Mouse (Mus musculus) embryonic facial prominence, embryonic 14.5 days (tissue): Measurements from ENCODE around the gene Sppl2b. TPM values are rescaled to one million over a fixed set of nuclear protein-coding genes. Genes with fewer than 3 reads are reported as not detected.
"Not testable (repeated sequence)": the region's sequence is repeated elsewhere in the genome, so short reads cannot be mapped to it uniquely, and the experiment has no call there.

ENCODE experiments used
- ATAC-seq: fragments of 200-750 bp; cut with Nextera tagmentation; 2 replicates; pipeline ENCODE4 v1.8.0; 2017; ENCODE audit warnings: low read depth, moderate number of reproducible peaks, moderate TSS enrichment
- DNase-seq: peaks from one replicate; pipeline ENCODE4 v3.0.0-alpha.2; 2015; ENCODE audit warnings: low spot score
- H3K27ac ChIP-seq: fragments of 300-500 bp; sonication (generic); replicated peaks from 2 replicates; pipeline ENCODE4 v1.5.1; 2014; ENCODE audit warnings: low read depth, mild to moderate bottlenecking, low read length, moderate library complexity
- H3K27me3 ChIP-seq: fragments of 300-500 bp; sonication (generic); replicated peaks from 2 replicates; pipeline ENCODE4 v1.6.1; 2014; ENCODE audit warnings: low read length; ENCODE audit not compliant: control insufficient read depth, insufficient read depth
- H3K36me3 ChIP-seq: fragments of 300-500 bp; sonication (generic); 2 replicates; pipeline ENCODE4 v1.6.1; 2014; ENCODE audit warnings: low read length, mixed read lengths; ENCODE audit not compliant: control insufficient read depth, insufficient read depth
- H3K4me1 ChIP-seq: fragments of 300-500 bp; sonication (generic); 2 replicates; pipeline ENCODE4 v1.6.1; 2014; ENCODE audit warnings: antibody characterized with exemption, low read length; ENCODE audit not compliant: control insufficient read depth, insufficient read depth
- H3K4me2 ChIP-seq: fragments of 300-500 bp; sonication (generic); 2 replicates; pipeline ENCODE4 v1.6.1; 2014; ENCODE audit warnings: low read depth, mild to moderate bottlenecking, low read length, moderate library complexity, mixed read lengths
- H3K4me3 ChIP-seq: fragments of 300-500 bp; sonication (generic); 2 replicates; pipeline ENCODE4 v1.5.1; 2014; ENCODE audit warnings: low read depth, mild to moderate bottlenecking, low read length
- H3K9ac ChIP-seq: fragments of 300-500 bp; sonication (generic); 2 replicates; pipeline ENCODE4 v1.6.1; 2014; ENCODE audit warnings: low read depth, mild to moderate bottlenecking, low read length, moderate library complexity, mixed read lengths
- H3K9me3 ChIP-seq: fragments of 300-500 bp; sonication (generic); 2 replicates; pipeline ENCODE4 v1.6.1; 2016; ENCODE audit warnings: low read length; ENCODE audit not compliant: control insufficient read depth
- WGBS: fragments of 180-500 bp; shearing (Covaris S2); extraction: QIAGEN DNeasy Blood & Tissue Kit; methylation state at CpG from one replicate; pipeline ENCODE4 v1.1.7; 2014; 5-methylcytosine and 5-hydroxymethylcytosine counted together
- polyA plus RNA-seq: library from polyadenylated mRNA; unstranded; fragments of >200 nt; fragmentation: Nextera tagmentation; extraction: Ambion mirVana; gene quantifications from 2 replicates; pipeline ENCODE4 v1.2.1, GENCODE M21; 2014

Sppl2b gene
- polyA plus RNA-seq, 1 experiment from 2014 or later = 37.6 TPM

DNA sequence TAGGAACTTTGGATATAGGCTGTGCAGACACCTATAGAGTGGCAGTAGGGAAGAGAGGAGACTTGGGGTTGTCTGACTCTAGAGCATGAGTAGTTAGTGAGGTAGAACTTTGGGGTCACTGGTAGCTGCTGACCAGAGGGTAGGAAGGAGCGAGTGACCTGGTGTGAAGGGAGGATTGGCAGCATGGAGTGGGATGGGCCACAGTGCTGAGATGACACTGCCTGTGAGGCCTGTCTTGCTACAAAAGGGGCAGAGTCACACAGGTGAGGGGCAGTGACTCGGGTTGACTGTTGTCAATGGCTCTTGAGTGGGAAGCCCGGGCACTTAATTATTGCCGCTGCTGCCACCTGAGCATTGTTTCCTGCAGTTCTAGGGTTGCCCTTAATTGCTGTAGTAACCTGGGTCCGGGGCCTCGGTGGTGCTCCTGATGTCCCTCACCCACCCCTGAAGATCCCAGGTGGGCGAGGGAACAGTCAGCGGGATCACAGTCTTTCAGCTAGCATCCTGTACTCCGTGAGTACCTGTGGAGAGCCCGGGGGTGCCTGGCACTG, 27.1 kb upstream of the Sppl2b start:
- Histone ChIP-seq H3K4me1 (peaks cover 7% of the 10 kb centered on the region; the same call in 1 of the 2 replicates), H3K9me3 (no peaks in the 10 kb centered on the region), H3K9ac (peak overlapping the region; percentile 94), H3K4me3 (peak overlapping the region; percentile 81), H3K27ac (no peak overlapping the region), H3K4me2 (peak overlapping the region; percentile 86), H3K36me3 (peaks cover 23% of the 10 kb centered on the region), H3K27me3 (no peaks in the 10 kb centered on the region)
- DNase-seq (no peak), ATAC-seq (no peak)
- 67% methylated on average over 10 of the region's 10 CpGs for WGBS

DNA sequence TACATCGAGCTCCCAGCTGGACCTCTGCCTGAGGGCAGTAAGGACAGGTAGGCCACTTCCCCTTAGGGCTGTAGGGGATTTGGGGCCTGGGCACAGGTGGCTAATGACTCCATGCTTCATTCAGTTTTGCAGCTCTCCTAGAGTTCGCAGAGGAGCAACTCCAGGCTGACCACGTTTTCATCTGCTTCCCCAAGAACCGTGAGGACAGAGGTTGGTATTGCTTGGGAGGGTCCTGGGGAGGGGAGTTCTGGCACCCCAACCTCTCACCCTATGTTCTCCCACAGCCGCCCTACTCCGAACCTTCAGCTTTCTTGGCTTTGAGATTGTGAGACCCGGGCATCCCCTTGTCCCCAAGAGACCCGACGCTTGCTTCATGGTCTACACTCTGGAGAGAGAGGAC, 26.5 kb upstream of the Sppl2b start:
- H3K4me3 ChIP-seq = peak overlapping the region; percentile 81
- not testable (repeated sequence) for H3K9ac ChIP-seq, H3K27ac ChIP-seq, H3K4me1 ChIP-seq, ATAC-seq, DNase-seq, H3K27me3 ChIP-seq, H3K9me3 ChIP-seq
- H3K36me3 ChIP-seq = peaks cover 23% of the 10 kb centered on the region
- H3K4me2 ChIP-seq = peak overlapping the region; percentile 86
- WGBS = 74% methylated on average over 6 of the region's 9 CpGs

DNA sequence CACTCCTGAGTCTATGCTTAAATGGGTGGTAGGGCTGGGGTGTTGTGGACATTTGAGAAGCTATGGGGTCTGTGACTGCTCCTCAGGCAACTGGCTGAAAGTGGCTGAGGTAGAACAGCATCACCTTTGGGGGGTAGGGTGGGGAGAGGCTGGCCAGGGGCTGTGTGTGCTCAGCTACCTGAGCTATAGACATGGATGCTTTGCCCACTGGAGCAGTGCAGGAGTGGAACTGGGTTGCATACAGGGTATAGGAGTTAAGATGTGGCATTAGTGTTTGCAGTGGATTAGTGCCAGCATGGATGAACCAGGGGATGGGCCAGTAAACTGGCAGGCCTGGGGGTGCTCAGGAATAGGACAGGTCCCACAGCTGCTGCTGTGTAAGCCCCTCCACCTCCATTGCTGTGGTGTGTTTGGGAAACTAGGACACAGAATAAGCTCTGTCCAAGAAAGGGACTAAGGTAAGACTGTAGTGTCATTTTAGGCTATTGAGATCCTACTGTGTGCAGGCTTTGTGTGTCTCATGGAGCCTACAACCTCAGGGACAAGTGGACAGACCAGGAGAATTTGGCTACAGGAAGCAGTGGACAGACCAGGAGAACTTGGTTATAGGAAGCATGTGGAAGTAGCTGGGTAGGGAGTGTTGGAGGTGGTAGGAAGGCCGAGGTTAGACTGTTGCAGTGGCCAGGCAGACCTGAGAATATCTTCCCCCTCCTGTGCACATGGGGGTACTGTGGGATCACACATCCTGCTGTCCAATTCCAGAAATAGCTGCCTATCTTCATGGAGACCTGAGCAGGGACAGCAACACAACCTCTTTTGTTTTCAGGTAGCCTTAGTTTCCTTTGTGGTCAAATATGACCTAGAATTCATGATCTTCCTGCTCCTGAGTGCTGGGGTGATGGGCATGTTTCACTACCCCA, 25.5 kb upstream of the Sppl2b start:
- Histone ChIP-seq H3K4me2 (no peak overlapping the region), H3K9ac (no peak overlapping the region), H3K27me3 (peaks cover 6% of the 10 kb centered on the region), H3K4me1 (peaks cover 7% of the 10 kb centered on the region; the same call in 1 of the 2 replicates), H3K27ac (no peak overlapping the region), H3K36me3 (peaks cover 23% of the 10 kb centered on the region), H3K9me3 (peaks cover 4% of the 10 kb centered on the region; the same call in 1 of the 2 replicates), H3K4me3 (no peak overlapping the region)
- WGBS = 75% methylated on average over 1 of the region's 1 CpGs
- ATAC-seq (no peak), DNase-seq (no peak)

DNA sequence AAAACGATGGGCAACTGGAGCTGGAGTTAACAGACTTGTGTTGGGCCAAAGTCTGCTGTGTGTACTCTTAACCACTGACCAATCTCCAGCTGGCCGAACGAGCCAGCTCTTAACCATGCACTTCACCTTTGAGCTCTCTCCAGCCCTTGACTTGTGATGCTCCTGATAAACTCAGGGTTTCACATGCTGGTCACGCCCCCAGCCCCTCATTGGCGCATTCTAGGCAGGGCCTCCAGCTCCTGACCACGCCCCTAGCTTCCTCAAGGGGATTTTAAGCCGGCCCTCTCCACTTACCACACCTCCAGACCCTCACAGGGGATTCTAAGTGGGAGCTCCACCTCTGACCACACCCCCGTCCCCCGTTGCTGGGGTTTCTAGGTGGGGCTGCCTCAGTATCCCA, 23.9 kb upstream of the Sppl2b start:
- DNase-seq (peak; percentile 84), ATAC-seq (no peak)
- no peak overlapping the region for H3K4me2 ChIP-seq
- H3K4me3 ChIP-seq = no peak overlapping the region
- WGBS = 2% methylated on average over 9 of the region's 9 CpGs
- H3K4me1 ChIP-seq = peaks cover 7% of the 10 kb centered on the region; the same call in 1 of the 2 replicates
- peaks cover 21% of the 10 kb centered on the region for H3K27me3 ChIP-seq
- H3K36me3 ChIP-seq = peaks cover 23% of the 10 kb centered on the region
- H3K9me3 ChIP-seq = peaks cover 7% of the 10 kb centered on the region; the same call in 1 of the 2 replicates
- no peak overlapping the region for H3K27ac ChIP-seq
- no peak overlapping the region for H3K9ac ChIP-seq

DNA sequence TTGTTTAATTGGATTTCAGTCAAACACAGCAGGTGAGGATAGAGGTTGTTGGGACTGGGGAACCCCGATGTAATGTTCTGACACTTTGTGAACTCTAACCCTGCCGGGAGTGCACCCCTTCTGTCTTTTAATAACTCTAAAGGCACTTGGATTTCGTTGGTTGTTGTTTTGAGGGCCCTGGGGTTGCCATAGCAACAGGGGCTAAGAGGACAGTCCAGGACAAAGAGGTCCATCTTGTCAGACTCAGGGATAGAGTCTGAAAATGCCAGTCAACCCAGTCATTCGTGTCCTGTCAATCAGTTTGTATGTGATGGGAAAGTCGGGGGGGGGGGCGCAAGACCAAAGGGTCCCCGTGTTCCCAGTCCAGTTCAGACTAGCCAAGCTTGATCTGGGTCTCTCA, 22.3 kb upstream of the Sppl2b start:
- DNase-seq (no peak), ATAC-seq (no peak)
- 53% methylated on average over 6 of the region's 7 CpGs for WGBS
- Histone ChIP-seq H3K9ac (no peak overlapping the region), H3K36me3 (peaks cover 23% of the 10 kb centered on the region), H3K4me2 (no peak overlapping the region), H3K27ac (no peak overlapping the region), H3K4me1 (peaks cover 3% of the 10 kb centered on the region; the same call in 1 of the 2 replicates), H3K9me3 (peaks cover 7% of the 10 kb centered on the region; the same call in 1 of the 2 replicates), H3K27me3 (peaks cover 25% of the 10 kb centered on the region), H3K4me3 (no peak overlapping the region)

DNA sequence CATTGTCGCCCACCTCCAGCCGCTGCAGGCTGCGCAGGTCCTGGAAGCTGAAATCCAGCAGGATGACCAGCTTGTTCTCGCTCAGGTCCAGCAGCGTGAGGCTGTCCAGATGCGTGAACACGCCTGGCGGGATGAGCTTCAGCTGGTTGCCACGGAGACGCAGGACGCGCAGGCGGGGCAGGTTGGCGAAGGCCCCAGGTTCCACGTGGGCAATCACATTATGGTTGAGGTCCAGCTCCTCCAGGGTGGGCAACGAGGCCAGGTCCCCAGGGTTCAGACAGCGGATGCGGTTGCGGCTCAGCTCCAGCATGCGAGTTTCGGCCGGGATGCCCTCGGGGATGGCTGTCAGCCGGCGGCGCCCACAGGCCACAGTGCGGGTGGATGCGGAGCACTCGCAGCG, 19.5 kb upstream of the Sppl2b start:
- no peaks in the 10 kb centered on the region for H3K4me1 ChIP-seq
- no peak overlapping the region for H3K4me2 ChIP-seq
- H3K27me3 ChIP-seq = peaks cover 25% of the 10 kb centered on the region
- ATAC-seq (no peak), DNase-seq (no peak)
- no peak overlapping the region for H3K27ac ChIP-seq
- peaks cover 1% of the 10 kb centered on the region; the same call in 1 of the 2 replicates for H3K36me3 ChIP-seq
- no peak overlapping the region for H3K9ac ChIP-seq
- H3K4me3 ChIP-seq = no peak overlapping the region
- 59% methylated on average over 29 of the region's 30 CpGs for WGBS
- peaks cover 7% of the 10 kb centered on the region; the same call in 1 of the 2 replicates for H3K9me3 ChIP-seq

DNA sequence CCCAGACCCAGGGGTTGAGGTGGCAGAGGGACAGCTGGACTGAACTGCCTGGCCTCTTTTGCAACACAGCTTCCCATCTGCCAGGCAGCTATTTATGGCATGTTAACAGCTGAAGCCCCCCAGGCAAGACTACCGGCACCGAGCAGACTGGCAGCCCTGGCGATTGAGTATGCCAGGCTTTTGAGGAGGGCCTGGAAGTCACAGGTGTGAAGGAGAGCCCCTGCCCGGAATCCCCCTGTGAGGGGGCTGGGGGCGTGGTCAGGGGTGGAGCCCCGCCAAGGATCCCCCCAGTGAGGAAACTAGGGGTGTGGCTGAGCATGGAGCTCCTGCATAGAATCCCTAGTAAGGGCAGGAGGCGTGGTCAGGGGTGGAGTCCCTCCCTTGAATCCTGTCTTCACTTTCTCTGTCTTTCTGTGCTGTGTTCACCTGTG, 18.1 kb upstream of the Sppl2b start:
- H3K27ac ChIP-seq = no peak overlapping the region
- H3K4me3 ChIP-seq = no peak overlapping the region
- H3K36me3 ChIP-seq = no peaks in the 10 kb centered on the region
- ATAC-seq (no peak), DNase-seq (peak; percentile 26)
- WGBS = 45% methylated on average over 7 of the region's 7 CpGs
- H3K27me3 ChIP-seq = peaks cover 25% of the 10 kb centered on the region
- H3K9me3 ChIP-seq = peaks cover 7% of the 10 kb centered on the region; the same call in 1 of the 2 replicates
- no peaks in the 10 kb centered on the region for H3K4me1 ChIP-seq
- no peak overlapping the region for H3K9ac ChIP-seq
- no peak overlapping the region for H3K4me2 ChIP-seq

DNA sequence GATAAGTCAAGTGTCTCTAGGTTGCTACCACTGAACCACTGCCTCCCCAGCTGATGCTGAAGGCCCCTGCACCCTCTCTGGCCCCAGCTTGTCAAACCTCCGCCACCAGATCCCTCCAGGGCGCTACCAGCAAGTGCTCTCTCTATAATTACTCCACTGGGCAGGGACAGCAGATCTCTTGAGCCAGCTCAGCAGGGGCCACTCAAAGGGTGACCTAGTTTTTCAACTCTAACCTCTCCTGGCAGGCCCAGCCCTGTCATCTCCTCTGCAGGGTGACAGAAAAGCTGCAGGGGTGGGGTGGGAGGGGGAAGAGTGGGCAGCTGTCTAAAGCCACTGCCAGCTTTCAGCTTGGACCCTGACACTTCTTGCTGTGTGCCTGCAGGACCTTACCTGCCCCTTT, 17.2 kb upstream of the Sppl2b start:
- Histone ChIP-seq H3K4me3 (no peak overlapping the region), H3K27me3 (peaks cover 32% of the 10 kb centered on the region), H3K27ac (no peak overlapping the region), H3K9me3 (peaks cover 7% of the 10 kb centered on the region; the same call in 1 of the 2 replicates), H3K9ac (no peak overlapping the region), H3K4me1 (no peaks in the 10 kb centered on the region), H3K4me2 (no peak overlapping the region), H3K36me3 (no peaks in the 10 kb centered on the region)
- DNase-seq (no peak), ATAC-seq (peak; percentile 45)
- 0% methylated on average over 2 of the region's 2 CpGs for WGBS
